Mouse (Mus musculus) thymus, postnatal 0 days (tissue): ENCODE data around the gene Alad. TPM values are rescaled to one million over a fixed set of nuclear protein-coding genes. Genes with fewer than 3 reads are reported as not detected.

Experiments used
- DNase-seq: peaks from one replicate; pipeline ENCODE4 v3.0.0-alpha.2; 2015; ENCODE audit warnings: low spot score
- polyA plus RNA-seq: library from polyadenylated mRNA; unstranded; fragments of >200 nt; fragmentation: Nextera tagmentation; extraction: Ambion mirVana; gene quantifications from 2 replicates; pipeline ENCODE4 v1.2.1, GENCODE M21; 2015

The Alad gene
- 52.8 and 54.4 TPM in 2 replicates for polyA plus RNA-seq

DNA sequence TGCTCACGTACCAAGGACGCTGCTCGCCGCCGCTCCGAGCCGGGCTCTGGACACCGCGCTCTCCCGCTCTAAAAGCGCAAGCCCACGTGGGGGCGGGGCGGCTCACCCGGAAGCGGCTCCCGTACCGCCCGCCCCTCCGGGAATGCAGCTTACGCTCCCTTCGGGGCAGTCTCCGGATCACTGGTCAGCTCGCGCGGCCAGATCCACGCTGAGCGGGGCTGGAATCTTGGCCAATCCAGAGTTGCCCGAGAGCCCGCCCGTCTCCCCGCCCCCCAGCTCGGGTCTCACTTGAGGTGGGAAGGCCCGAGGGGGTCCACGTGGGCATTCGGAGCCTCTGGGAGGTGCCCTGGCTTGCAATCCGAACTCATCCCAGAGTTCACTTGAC is at the start of gene Alad:
Gene Alad (minus strand): TSS at position 70 of the 385 bp plus-strand sequence.
- DNase-seq = peak; percentile 75

DNA sequence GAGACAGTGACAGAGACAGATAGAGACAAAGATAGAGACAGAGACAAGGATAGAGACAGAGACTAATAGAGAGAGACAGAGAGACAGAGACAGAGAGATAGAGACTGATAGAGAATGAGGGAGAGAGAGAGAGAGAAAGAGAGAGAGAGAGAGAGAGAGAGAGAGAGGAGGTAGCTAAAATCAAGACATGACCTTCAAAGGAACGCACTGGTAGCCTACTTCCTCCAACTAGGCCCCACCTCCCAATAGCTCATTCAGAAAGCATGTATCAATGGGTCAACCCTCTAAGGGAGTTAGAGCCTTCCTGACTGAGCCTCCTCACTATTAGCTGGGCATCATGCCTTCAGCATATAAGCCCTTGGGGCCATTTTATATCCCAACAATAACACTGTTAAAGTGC is 48.6 kb upstream of the Alad start:
- DNase-seq = no peak

DNA sequence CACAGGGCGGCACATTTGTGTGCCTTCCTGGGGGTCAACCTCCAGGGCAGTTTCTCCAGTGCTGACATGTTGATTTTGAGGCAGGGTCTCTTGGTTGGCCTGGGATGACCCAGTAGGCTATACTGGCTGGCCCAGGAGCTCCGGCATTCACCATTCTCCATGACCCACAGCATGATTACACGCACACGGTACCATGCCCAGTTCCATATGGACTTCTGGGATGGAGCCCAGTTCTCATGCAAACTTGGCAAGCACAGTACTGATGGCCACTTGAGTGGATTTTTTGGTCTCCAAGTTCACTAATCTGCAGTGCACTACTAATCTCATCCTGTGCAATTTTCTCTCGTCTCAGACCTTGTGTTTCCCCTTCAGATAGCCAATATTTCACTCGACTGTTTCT is 48.0 kb upstream of the Alad start:
- DNase-seq = no peak

DNA sequence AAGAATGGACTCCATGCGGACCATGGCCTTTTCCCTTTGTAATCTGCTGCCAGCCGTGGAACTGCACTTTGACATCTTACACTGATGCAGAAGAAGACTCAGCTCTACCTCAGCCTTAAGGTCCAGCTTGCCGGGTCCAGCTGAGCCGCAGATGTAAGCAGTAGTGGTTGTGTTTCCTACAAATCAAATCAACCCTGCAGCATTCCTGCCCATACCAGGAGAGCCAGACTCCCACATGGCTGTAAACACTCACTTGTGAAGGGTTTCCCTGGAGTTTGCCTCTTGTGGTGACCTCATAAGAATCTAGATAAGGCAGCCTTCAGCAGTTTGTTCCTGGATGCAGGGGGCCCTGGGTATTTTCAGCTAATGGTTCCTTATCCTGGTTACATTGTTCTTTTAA is 46.8 kb upstream of the Alad start:
- DNase-seq = no peak

DNA sequence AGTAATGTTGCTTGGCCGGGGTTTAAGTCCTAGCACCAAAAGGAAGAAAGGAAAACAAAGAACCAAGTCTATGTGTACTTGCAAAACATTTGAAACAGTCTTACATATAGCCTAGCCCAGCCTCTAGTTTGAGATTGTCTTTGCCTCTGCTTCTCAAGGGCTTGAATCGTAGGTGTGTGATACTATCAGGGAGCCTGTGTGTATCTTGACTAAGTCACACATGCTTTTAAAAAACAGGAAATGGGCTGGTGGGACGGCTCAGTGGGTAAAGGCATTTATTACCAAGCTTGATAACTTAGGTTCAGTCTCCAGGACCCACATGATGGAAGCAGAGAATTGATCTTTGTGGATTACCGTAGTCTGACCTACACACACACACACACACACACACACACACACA is 42.3 kb upstream of the Alad start:
- peak; percentile 53 for DNase-seq

DNA sequence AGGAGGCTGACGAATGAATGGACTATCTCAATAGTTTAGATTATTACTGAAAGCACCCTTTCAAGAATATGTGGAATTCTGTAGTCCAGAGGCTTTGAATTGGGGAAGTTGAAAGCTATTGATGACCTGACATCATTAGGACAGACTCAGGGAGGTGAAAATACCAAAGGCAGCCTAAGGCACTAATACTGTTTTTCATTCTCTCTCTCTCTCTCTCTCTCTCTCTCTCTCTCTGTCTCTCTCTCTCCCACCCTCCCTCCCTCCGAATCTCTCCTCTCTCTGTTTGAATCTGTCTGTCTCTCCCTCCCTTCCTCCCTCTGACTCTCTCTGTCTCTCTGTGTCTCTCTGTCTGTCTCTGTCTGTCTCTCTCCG is 41.9 kb upstream of the Alad start:
- no peak for DNase-seq

DNA sequence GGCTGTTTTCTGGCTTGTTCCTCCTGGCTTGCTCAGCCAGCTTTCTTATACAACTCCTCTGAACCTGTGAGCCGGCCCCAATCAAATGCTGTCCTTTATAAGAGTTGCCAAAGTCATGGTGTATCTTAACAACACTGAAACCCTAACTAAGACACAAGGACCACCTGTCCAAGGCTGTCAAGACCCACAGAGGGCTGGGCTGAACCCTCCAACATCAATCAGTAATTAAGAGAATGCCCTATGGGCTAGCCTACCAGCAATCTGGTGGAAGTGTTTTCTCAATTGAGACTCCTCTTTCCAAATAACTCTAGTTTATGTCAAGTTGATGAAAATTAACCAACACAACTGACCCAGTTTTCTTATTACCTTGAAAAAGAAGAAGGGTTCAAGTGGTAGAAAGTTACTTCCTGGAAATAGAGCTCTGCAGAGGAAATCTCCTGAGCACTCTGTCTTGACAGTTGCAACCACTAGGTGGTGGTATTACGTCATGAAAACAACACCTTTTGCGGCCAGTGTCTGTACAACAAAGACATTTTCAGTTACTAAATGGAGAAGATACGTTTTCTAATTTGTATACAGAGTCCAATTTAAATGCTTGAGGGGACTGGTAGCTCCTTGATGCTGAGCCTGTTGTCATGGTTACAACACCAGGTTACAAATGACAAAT is 41.4 kb upstream of the Alad start:
- DNase-seq = peak; percentile 89

DNA sequence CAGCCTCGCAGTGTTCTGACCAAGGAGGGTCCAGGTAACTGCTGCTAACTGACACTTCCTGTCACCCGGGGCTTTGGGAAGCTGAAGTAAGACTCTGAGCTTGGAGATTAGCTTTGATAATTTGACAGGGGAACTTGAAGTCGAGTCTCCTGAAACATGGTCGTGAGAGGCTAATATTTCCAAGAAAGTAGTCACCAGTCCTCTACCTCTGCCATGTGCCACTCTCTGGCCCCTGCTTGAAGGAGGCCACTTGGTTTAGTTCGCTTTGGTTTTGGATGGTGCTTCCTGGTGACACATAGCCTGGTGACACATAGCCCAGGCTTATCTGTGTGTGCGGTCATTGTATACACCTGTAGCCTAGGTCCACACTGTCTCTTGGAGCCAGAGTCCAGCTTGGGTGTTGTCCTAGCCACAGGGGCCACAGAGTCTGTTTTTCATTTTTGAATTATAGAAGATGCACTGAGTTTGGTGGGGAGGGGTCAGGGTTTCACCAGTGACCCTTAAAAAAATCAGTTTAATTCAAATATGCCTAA is 40.1 kb upstream of the Alad start, which contains the start of gene Rgs3:
Gene Rgs3 (plus strand): TSS at position 51 of the 533 bp plus-strand sequence.
- DNase-seq = no peak

DNA sequence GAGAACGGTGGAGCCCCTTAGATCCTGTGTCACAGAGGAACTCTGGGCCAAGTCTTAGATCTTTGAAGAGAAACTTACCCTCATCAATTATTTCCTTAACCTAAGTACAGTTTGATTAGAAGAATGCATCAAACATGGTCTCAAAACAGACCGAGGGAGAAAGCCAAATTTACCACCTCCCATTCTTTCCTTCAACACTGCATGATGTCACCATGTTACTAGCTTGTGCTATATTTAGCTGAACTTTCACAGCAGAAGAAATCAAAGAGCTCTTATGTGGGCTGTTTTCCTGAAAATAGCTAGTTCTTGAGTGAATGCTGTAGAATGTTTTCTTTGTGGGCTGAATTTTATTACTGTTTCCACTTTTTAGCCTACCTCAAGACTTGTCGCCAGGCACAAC is 37.7 kb upstream of the Alad start:
- DNase-seq = peak; percentile 15

DNA sequence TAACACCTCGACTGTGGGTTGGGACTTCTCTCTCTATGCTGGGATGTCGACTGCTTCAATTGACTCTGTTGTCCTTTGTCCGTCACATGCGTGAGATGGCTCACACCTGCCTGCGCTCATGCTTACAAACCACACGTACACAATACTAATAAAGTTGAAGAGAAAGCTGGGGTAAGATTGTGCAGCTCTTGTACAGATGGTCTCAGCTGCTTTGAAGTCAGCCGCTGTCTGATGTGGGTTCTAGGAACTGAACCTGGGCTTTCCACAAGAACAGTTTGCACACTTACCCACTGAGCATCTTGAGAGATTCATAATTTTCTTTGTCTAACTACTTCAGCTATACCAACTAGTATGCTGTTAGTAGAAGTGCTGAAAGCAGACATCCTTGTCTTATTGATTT is 32.2 kb upstream of the Alad start:
- DNase-seq = peak; percentile 72

DNA sequence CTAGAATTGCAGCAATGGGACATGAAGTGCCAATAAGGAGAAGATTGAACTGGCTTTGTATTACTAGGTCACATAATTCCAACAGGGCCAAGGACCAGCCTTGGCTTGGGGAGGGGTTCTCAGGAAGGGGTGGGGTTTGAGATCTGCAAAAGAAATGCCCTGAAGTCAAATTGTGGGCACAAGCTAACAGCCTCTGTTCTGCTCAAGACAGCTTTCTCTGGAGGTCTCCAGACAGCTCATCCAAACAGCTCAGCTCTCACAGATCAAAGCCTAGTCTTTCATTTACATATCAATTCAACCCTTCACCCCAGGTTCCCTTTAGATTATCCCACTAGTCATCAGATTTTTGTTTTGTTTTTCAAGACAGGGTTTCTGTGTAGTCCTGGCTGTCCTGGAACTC is 25.1 kb upstream of the Alad start:
- DNase-seq = no peak

DNA sequence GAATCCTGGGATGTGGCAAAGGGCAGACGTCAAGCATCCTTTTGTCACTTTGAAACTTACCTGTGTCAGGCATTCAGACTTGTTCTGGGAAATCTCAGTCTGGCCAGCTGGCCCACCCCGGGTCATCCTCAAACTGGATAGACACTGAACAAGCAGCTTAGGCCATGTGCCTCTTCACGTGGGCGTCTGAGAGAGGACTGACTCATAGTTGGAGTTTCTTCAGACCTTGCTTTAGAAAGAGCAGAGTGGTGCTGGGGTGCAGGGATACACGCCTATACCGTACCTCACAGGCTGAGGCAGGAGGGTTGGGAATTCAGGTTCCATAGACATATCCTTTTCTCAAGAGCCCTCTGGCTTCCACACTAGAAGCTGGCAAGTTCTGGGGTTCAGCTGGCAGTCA is 24.1 kb upstream of the Alad start:
- no peak for DNase-seq

DNA sequence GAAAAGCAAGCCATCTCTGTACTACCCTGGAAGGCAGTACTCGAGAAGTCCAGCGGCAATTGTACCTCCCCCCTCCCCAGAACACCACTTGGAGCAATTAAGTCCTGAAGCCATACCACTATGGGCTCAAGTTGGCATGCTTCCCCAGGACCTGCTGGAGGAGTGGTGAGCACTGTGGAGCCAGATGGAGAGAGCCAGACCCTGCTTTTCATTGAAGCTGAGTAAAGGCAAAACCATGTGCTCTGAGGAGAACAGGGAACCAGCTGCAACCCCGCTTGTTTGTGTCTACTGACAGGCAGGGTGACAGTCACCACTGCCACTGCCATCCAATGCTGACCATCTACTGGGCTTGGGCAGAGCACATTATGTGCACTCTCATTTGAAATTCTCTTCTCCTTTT is 22.1 kb upstream of the Alad start:
- DNase-seq = no peak

DNA sequence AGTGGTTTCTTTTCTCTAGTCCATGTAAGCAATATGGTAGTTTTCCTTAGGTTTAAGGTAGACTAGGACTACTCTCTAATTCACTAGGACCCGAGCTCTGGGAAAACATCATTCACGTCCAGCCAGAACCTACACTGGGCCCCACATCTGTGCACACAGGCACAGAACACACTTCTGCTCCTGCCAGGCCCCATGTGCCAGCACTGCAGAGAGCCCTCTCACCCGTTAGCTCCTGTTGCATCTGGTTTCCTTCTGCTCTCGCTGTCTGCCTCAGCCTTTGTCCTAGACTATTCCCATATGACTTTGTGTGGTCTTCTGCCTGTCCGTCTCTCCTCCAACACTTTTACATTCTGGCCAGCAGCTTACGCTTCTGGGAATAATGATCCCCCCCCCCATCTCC is 14.0 kb upstream of the Alad start:
- DNase-seq = no peak

DNA sequence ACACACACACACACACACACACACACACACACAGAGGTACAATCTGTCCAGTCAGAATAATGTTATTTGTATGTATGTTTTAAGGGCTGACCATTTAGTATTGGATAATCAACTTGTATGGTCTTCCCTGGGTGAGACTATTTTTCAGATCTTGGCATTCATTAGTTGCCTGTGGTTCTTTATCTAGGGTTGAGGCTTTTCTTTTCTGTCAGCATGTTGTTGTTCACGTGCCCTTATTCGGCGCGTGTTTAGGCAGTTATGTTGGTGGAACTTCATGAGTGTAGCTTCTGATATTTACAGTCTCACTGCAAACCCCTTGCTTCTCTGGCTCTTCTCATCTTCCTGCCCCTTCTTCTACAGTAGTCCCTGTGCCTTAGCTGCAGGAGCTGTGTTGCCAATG is 7.9 kb upstream of the Alad start:
- DNase-seq = no peak

DNA sequence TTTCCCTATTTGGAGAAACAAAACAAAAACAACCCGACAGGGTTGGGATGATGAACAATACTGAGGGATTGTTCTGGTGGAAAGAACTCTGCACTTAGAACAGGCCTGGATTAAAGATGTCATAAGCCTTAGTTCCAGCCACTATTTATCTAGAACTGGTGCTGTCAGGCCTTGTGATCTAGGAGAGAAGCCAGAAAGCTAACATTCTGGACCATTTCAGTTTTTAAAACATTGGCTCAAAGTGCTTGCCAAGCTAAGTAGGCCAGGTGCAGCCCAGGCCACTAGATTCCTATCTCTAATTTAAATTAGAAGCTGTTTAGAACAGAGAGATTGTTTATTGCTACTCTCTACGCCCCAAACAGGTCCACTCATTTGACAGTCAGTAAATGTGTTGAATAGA is 6.5 kb upstream of the Alad start:
- DNase-seq = no peak

DNA sequence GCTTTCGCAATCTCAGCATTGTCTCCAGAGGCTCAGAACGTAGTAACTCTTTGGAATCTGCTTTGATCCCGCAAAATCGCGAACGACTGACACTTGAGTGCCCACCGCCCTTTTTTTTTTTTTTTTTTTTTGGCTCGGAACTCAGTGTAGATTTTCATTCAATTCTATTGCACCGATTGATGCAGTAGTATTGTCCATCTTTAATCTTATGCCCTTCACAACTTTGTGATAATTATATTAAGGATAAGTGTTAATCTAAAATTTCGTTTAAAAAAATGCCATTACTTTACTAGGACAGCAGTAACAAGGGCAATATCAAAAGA is 5.7 kb upstream of the Alad start:
- no peak for DNase-seq

DNA sequence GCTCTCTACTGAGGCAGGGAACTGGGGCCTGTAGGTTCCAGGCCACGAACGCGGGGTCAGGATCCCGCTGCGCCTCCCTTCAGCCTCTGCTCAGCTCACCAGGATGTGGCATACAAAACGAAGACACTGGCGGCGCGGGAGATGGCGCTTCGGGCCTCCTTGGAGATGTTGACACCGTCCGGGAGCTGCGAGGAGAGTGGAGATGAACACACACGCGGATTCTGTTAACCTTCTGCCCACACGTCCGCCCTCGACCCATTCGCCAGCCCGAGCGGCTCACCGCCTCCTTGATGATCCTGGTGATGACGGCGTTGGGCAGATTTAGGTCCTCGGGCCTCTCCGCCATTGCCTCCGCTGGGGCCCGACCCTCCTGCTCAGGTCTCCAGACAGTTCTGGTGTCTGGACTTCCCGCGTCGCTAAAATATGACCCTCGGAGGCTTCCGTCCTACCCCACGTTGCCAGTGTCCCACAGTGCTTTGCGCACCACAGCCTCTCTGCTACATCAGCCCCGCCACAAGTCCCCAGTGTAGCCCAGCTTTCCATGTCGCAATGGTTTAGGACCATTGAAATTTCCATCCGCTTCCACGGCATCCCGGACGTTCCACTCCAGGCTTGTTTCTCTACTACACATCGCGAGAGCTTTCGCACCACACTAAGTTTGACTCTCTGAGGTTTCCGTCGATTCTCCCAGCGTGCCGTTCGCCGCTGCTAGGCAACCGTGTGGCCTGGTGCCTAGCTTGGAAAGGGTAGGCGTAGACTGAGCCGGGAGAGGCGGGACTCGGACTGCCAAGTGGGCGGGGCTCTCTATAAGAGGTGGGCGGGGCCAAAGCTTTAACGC is 5.2 kb upstream of the Alad start, which contains the start of the genes Pole3 and 4933430I17Rik:
Gene Pole3 (minus strand): TSS at position 418 of the 838 bp plus-strand sequence.
Gene 4933430I17Rik (plus strand): TSS at position 719 of the 838 bp plus-strand sequence.
- DNase-seq = peak; percentile 98

DNA sequence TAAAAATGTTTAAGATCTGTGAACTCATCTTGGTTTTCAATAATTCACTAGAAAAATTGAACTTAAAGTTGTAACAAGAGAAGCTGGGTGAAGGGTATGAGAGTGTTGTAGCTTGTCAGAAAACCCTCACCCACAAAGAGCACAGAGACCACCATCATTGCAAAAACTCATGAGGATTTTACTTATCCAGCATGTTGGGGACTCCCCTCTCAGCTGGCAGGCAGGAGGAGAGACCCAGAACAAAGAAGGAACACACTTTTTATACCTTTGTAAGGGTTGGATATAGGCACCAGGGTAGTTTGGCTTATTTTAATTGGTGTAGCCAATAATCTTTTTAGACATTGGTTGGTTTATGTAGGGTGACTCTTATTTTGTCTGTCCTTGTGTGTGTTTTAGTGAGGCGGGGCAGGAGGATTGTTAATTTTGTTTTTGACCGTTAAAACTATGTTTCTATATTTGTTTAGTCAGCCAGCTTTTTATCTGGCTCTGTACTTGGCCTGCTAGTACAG is 1.2 kb upstream of the Alad start:
- no peak for DNase-seq

DNA sequence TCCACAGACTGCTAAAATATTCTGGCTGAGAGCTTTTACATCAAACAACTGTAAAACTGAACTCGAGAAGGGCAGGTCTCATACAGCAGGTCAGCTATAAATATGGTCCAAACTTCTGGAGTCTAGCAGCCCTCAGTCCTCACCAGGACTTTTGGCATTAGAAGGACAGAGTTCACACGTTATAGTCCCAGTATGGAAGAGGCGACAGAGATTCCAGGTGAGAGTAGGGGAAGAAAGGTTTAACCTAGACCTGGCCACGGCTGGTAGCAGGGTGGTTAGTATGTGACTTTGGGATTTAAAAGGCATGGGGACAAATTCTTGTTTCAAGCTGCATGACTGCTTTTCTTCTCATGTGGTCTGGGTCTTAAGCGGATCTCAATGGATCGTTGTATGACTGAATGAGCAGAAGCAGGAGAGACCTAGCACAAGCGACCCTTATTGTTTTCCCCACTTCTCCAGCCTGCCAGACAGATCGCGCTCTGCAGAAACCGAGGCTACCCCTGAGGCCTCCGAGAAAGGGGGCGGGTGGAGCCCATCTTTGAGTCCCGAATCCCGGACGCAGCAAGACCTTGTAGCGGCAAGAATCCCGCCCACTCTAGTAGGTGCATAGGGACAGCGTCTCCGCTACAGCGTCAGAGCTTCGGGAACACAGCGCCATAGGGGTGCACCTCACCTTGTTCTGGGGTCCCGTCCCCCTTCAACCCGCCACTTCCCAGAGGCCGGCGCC is 433 bp downstream of the Alad start:
- DNase-seq = no peak

DNA sequence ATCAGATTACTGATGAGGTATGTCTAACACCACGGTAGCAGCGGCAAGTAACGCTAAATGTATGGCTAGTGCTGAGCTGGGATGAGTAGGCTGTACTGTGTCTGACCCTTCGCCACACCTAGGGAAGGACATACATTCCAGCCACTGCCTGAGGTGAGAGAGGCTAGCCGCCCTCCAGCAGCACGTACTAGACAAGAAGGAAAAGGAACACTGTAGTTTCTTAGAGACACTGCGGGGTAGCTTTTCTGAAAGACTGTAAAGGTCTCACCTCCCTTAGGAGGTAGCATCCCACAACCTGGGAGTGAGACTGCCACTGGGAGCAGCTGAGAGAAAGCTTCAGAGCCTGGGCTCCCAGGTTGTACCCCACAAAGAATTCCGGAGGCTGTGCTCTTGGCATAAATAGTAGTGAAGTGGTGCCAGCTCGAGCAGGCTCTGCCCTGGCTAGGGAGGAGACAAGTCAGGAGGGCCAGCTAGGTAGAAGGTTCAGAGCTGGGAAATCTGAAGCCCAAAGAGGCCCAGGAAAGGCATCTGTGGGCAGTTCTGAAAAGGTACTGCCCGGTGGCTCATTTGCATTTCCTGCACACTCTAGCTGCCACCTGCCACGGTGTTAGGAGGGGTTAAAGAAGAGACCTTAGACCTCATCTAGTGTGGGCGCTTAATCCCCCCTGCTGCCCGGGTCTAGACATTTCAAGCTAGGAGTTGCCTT is 1.1 kb downstream of the Alad start:
- peak; percentile 27 for DNase-seq
